Mouse (Mus musculus) kidney, adult 18-20 months (tissue): Measurements from ENCODE around the gene Olfr707.
"Not testable (repeated sequence)": the region's sequence is repeated elsewhere in the genome, so short reads cannot be mapped to it uniquely, and the experiment has no call there.

Experiments
- DNase-seq: peaks from one replicate; pipeline ENCODE4 v3.0.0; 2021

Gene Olfr707

GRCm38 (mm10) chr7:106901141-106901540, at the start of gene Olfr707:
Gene Olfr707, minus strand, starts transcription at chr7:106901241.
- not testable (repeated sequence) for DNase-seq

GRCm38 (mm10) chr7:106948212-106948611, 47.2 kb upstream of the Olfr707 start, which contains the start of gene Olfr710:
Gene Olfr710, minus strand, starts transcription at chr7:106948312.
- no peak for DNase-seq

DNA sequence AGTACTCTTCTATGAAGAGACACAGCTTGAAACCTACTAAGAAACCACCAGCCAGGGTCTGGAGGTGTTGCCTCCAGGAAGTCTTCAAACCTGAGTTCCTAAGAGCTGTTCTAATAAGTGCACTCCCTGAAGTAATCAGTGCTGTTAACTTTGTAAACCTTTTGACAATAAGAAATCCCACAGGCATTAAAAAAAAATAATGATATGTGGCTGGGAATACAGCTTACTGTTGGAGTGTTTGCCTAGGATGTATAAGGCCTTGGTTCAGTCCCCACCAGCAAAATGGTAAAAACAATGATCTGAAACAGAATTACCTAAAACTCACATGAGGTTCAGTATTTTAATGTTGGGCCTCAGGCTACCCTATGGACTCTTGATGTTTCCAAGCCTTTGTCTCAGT, 31.1 kb upstream of the Olfr707 start, which contains the start of gene Olfr709-ps1:
TSS of gene Olfr709-ps1 (minus strand) at position 101 of the 400 bp plus-strand sequence.
- no peak for DNase-seq

GRCm38 (mm10) chr7:106920961-106921360, 19.9 kb upstream of the Olfr707 start:
- not testable (repeated sequence) for DNase-seq

DNA sequence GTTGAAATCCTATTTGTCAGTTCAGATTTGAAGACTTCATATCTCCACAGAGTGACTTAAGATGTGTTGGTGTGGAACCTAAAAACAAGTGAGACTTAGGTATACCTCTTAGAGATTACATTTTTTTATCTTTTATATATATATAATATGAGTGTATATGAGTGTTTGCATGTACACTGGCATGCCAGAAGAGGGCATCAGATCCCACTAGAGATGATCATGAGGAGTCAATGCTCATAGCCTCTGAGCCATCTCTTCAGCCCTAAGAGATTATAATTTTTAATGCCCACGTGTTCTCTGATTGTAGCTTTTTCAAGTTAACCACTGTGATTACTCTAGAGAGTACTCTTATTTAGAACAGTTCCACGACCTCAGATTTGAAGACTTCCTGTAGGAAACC, 6.6 kb upstream of the Olfr707 start, which contains the start of gene Olfr1532-ps1:
TSS of gene Olfr1532-ps1 (plus strand) at position 326 of the 400 bp plus-strand sequence.
- no peak for DNase-seq

DNA sequence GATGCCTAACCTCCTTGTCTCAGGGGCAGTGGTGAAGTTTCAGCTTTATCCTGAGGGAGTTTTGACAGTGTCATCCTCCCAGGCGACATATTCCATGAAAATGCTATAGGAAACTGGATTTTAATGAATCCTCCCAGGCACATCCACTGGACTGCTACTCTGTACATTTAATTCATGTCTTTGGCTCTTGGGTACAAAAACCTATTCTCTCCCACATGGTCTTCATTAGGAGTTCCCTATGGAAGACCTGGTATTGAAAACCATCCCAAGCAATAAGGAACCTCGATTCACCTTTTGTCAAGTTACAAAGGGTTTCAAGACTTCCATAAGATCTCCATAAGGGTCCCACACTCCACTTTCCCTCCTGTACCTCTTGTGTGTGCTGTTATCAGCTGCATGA, 13.0 kb downstream of the Olfr707 start, which contains the start of gene Olfr706:
TSS of gene Olfr706 (minus strand) at position 101 of the 400 bp plus-strand sequence.
- DNase-seq: no peak

GRCm38 (mm10) chr7:106876791-106877190, 24.2 kb downstream of the Olfr707 start, which contains the start of gene Olfr705:
Gene Olfr705, minus strand, starts transcription at chr7:106876891.
- no peak for DNase-seq

DNA sequence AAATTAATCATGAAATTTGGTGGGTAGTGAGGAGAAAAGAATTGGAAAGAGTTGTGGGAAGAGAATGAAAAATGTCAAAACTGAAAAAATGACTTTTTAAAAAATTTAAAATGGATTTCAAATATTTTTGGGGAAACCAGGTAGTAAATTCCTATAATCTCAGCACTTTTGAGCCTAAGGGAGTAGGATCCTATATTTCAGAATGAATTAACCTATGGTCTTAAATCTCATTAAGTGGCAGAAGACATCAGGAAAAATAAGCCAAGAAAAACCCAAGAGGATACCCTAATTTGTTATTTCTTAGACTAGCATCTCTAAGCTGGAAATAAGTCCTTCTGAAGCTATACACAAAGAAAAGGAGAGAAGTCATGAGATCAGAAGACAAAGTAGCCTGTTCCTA, 38.2 kb downstream of the Olfr707 start, which contains the start of gene Olfr704:
TSS of gene Olfr704 (plus strand) at position 301 of the 400 bp plus-strand sequence.
- no peak for DNase-seq

GRCm38 (mm10) chr7:106843060-106843459, 58.0 kb downstream of the Olfr707 start, which contains the start of gene Olfr703:
Gene Olfr703, plus strand, starts transcription at chr7:106843360.
- no peak for DNase-seq
